Mouse (Mus musculus) cerebral cortex, adult 2 months (tissue): ENCODE results near the gene Cys1.

ENCODE experiments used
- WGBS: fragments of 180-500 bp; shearing (Covaris S2); methylation state at CpG from one replicate; pipeline ENCODE4 v1.1.7; 2018; 5-methylcytosine and 5-hydroxymethylcytosine counted together

Cys1 gene

DNA sequence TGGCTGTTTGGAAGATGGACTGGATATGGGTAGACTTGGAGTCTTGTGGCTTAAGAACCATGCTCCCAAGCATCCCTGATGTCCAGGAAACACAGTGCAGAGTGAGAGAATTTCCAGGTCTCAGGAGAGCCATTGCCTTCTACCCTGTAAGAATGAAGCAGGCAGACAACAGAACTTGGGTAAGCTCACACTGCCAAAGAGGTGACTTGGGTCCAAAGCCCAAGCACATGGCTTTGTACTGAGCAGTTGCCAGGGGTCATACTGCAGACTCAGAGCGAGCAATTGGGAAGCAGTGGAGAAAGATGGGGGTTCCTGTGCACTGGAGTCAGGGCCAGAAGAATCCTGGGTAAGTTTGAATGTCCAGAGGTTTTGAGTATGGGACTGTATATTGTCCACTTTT, 33.5 kb downstream of the Cys1 start:
- WGBS: 93% methylated on average over 1 of the region's 1 CpGs

DNA sequence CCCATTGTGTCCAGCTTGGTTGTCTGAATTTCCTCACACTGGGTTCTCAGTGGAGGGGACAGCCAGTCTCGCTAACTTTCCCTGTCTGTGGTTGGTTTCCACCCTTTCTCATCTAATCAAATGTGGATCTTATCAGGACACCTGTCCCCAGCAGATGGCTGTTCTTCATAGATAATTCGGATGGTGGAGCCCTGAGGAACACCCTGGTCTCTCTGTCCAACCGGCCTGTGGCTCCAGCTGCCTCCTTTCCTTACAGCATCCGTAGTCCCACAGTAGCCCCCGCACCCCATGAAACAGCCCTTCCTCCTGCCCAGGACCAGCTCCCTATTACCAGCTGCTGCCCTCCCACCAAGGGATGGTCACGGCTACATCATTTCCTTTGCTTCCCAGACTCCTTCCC, 35.7 kb downstream of the Cys1 start:
- WGBS: 89% methylated on average over 6 of the region's 6 CpGs

DNA sequence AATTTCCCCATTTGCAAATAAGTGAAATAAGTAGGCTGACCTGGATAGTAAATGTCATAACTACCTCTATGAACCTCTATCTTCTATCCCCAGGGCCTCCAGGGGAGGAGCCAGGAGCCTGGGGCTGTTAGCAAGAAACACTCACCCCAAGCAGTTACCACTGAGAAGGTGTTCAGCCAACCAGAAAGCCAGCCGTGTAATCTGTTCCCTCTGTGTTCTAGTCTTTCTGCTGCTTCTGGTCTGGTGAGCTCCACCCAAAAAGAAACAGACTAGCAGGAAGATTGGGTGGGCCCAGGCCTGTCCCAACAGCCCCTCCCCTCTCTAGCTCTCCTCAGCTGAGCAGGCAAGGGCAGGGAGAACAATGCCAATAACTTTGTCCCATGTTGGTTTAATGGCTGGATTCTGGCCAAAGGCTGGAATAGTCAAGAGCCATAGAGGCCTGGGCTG, 37.5 kb downstream of the Cys1 start:
- 74% methylated on average over 1 of the region's 1 CpGs for WGBS

DNA sequence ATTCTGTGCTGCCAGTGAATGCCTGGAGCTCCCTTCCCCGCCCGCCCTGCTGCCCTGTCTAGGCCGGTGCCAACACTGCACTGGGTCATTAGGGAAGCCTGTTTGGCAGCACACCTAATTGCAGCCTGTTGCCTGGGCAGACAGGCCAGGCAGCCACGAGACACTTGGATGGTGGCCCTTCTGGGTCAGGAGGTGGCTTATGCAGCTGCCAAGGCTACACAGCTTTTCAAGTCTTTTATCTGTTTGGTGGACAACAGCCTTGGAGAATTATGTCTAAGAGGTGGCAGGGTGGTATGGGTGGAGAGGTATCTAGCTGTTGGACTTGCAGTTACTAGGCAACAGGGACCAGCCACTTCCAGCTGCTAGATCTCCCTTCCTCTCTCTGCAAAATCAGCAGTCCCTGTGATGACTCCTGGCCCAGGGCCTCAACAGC, 39.2 kb downstream of the Cys1 start:
- WGBS: 54% methylated on average over 4 of the region's 4 CpGs

DNA sequence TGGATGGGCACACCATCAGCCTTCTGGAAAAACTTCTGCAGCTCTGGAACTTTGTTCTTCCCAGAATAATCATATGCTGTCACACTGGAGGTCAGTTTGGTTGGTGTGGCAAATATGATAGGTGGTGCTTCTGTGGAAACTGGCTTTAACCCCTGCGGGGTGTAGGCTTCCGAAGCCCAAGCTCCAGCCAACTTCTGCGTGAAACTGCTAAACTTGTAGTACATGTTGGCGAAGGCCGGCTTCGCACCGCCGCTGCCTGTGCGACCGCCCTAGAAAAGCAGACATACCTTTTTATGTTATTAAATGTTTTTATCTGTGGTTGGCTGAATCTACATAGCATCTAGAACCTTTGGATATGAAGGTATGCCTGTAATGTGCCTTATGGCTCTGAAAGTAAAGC, 42.8 kb downstream of the Cys1 start:
- WGBS: 97% methylated on average over 10 of the region's 10 CpGs

DNA sequence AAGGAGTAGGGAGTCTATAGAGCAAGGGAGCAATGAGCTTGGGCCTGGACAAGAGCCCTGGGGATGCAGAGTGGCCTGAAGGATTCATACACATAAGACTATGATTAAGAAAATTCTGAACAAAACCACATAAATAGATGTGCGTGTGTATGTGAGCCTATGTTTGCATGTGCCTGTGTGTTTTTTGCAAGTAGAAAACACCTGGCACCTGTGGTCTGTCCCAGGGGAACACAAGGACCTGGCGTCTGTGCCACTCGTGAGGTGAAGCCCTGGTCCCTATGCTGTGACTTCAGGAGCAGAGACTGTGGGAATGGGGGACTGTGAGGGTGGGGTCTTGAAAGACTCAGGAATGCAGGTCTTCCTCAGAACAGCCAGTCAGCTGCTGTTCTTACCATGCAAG, 47.0 kb downstream of the Cys1 start:
- 95% methylated on average over 3 of the region's 3 CpGs for WGBS

DNA sequence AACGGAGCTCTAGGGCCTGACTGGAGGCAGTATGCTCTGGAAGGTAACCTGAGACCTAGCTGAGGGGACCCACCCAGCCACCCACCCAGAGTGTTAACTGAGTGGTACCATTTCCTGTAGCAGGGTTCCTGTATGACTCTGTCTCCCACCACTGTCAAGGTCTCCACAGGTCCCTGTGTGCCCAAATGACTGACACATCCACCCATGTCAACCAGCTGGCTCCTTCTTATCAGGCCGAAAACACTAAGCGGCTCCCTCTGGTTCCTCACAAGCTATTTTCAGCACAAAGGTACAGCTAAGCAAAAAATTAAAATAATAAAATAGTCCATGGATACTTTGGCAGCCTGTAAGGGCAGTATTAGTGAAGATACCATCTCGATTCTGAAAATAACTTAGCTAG, 47.4 kb downstream of the Cys1 start:
- WGBS: 75% methylated on average over 4 of the region's 4 CpGs

DNA sequence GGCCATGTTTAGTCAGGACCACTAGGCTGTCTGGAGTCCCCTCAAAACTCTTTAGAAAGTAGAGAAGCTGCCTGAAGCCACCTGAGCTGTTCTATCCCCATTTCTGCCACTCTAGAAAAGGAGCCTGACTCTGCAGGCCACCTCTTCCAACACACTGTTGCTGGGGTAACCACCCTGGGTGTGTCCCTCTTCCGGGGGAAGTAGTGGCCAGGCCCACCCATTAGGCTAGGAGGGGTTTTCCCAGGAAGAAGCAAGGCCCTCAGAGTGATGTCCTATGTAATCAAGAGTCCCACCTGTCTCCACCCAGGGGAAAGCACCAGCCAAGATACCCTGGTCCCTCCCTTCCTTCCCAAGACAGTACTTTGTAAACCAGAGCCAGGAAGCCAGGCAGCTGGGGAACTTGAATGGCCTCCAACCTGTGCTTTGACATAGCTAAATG, 47.8 kb downstream of the Cys1 start:
- 71% methylated on average over 1 of the region's 1 CpGs for WGBS

DNA sequence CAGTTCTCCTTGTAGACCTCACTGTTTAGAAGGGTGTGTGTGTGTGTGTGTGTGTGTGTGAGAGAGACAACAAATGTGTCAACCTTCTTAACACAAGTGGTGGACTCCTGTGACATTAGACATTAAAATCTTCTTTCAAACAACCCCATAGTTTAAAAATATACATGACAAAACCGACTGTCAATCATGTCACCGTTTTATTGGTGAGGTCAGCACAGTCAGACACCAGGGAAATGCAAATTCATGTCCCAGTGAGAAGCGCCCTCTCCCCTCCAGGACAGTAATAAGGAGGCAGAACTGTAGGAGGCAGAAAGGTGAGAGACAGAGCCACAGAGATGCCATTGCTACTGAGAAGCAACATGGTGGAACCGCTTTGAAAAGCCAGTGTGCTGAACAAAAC, 49.2 kb downstream of the Cys1 start:
- WGBS: 78% methylated on average over 4 of the region's 4 CpGs

DNA sequence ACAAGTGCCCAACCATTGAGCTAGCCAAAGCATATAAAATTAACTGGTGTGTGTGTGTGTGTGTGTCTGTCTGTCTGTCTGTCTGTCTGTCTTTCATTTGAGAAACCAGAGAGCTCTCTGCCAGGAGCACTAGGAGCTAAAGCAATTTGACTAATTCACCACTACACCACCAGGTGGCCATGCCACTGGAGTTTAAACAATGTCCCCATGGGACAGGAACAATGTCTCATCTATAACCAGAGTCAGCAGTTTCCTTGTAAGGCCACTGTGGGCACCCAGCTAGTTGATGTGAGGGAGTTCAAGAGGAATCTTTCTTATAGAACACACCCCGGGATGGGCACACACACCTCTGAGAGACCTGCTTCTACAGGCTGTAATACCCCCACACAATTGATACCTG, 51.4 kb downstream of the Cys1 start:
- WGBS: 71% methylated on average over 1 of the region's 1 CpGs

DNA sequence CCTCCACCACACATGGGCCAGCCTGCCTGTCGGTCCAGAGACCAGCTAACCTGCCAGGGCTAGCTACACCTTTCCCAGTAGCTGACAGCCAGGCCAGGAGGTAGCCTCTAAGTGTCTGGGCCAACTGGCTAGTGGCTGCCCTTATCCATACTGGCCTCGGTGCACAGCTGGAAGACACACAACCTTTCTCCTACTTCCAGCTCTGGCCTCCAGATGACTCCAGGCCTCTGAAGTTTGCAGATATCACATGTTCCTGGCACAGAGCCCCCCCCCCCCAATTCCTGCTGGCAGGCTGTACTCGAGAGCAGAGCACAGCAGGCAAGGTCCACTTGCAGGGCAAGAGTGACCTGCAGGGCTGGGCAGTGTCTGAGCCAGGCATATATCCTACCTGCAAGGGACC, 54.4 kb downstream of the Cys1 start:
- 76% methylated on average over 3 of the region's 3 CpGs for WGBS

DNA sequence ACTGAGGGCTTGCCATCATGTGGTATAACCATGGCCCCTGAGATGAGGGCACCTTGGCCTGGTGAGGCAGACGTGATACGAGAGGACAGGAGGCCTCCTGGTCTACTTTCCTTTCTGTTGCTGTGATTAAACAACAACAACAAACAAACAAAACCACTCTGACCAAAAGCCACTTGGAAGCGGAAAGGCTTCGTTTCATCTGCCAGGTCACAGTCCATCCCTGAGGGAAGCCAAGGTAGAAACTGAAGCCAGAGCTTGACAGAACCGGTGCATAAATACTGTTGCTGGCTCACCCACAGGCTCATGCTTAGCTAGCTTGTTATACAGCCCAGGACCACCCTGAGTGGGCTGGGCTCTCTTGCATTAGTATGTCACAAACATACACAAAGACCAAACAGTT, 55.2 kb downstream of the Cys1 start:
- 86% methylated on average over 5 of the region's 5 CpGs for WGBS

DNA sequence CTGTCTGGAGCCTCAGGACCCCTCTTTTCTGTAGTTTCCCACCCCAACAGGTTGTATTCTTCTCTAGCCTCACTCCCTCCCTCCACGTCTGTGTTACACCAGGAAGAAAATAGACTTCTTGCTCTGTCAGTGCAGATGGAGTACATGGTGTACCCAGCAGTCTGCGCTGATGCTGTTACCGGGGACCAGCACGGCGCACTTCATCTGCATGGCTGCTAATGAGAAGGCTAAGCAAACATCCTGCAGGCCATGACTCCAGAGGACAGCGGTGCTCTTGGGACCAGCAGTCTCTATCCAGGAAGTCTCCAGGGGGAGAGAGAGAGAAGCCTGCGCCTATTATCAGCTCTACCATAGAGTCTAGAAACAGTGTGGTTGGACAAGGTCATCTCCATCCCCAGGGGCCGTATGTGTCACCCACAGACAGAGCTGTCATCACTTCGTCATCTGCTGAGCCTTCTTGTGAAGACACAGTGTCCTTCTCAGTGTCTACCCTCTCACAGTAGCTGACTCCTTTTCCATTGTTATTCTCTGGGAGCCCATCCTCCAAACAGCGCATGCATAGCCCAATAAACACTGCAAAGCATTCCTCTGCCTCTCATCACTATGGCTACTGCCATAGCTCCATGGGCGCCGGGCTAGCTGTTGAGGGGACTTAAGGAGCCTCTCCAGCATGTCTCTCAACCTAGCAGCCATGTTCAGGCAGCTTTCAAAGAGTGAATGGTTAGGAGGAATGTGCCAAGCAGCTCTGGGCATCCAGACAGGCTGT, 57.9 kb downstream of the Cys1 start:
- 62% methylated on average over 12 of the region's 12 CpGs for WGBS

DNA sequence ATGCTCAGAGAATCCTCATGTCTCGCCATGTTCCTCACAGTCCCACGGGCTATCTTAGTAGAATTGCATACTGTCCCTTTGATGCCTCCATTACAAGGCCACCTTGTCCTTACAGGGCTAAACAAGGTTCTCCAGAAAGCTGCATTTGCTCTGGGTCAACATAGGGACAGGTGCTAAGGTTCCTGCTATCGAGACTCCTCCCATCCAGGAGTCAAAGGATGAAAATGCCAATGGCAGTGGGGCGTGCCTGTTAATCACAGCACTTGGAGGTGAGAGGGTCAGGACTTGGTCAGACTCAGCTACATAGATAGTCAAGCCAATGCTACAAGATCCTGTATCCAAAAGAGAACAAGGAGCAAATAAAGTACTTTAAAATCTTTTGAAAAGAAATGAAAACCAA, 62.2 kb downstream of the Cys1 start:
- whole genome bisulfite sequencing: 92% methylated on average over 4 of the region's 4 CpGs
